Mouse (Mus musculus) fat pad, adult 2 months (tissue): ENCODE results near the gene Kdelr3.

Experiments
- DNase-seq: peaks from one replicate; pipeline ENCODE4 v3.0.0-alpha.2; 2011; ENCODE audit warnings: low read depth, low spot score; ENCODE audit errors: extremely low read depth

The Kdelr3 gene

DNA sequence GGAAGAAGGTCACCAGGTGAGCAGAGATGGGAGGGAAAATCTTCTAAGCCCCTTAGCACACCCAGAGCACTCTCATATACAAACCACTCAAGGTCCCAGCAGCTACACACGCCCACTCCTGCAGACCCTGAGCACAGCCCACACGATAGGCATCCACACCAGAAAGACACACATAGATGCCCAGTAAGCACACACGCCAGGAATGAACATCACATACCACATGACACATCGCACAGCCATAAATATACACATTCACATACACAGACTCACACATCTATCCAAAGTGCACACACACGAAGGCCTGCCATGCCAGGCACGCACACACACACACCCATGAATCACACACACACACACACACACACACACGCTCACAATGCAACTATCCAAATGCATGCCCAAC, 5.8 kb upstream of the Kdelr3 start:
- DNase-seq = no peak

- DNase-seq = no peak
Measured at GRCm38 (mm10) chr15:79511553-79512320, 4.5 kb upstream of the Kdelr3 start.

GRCm38 (mm10) chr15:79513940-79514339, 2.3 kb upstream of the Kdelr3 start:
- no peak for DNase-seq

DNA sequence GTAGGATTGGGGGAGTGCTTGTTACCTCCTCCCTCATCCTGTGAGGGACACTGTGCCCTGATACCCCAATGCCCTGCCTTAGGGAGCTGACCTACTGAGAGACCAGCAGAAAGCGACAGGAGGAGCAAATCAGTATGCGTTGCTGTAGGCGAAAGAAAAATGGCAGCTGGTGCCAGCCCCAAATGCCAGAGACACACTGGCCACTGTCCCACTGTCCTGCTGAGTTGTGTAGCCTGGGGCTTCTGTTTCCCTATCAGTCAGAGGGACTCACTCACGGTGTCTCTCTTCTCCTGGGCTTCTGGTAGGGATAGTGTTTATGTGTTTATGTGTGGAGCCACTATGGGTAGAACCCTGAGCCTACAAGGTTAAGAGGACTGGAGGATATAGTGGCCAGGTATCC, 1.5 kb downstream of the Kdelr3 start:
- no peak for DNase-seq

- DNase-seq = no peak
Measured at GRCm38 (mm10) chr15:79518571-79518970, 2.4 kb downstream of the Kdelr3 start.

DNA sequence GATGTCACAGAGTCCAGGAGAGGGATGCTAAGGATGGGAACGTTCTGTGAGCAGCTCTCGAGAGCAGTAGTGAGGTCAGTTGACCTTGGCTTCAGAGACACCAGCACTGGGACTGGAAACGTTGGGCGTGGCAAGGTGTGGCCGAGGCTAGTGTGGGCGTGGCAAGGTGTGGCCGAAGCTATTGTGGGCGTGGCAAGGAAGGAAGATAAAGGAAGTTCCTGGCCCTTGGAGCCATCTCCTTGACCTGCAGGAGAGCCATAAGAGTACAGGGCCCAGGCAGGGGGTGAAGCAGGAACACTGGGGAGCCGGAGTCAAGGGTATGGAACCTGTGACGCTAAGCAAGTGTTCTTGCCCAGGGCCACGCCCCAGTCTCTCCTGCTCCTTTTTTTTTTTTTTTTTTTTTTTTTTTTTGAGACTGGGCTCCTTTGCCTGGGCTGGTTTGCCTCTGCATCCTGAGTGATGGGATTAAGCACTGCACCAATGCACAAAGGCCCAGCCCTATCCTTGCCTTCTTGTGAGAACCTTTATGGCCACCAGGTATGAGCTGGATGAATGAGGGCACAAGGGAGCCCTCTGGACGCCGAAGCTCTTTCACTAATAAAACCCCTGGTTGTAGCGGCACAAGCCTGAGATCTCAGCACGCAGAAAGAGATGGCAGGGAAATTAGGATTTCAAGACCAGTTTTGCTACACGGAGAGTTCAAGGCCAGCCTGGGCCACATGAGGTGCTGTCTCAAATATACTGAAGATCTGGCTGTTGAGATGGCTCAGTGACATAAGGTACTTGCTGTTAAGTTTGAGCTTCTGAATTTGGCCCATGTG, 3.4 kb downstream of the Kdelr3 start:
- no peak for DNase-seq

DNA sequence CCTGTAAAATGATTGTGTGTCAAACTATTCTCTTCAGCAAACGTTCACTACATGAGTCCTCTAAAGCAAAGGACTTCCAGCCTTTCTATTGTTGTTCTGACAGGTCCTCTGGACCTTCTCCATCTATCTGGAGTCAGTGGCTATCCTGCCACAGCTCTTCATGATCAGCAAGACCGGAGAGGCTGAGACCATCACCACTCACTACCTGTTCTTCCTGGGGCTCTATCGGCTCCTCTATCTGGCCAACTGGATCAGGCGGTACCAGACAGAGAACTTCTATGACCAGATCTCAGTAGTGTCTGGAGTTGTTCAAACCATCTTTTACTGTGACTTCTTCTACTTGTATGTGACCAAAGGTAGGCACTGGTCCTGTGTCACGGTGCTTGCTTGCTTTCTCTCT, 9.4 kb downstream of the Kdelr3 start:
- DNase-seq = no peak

DNA sequence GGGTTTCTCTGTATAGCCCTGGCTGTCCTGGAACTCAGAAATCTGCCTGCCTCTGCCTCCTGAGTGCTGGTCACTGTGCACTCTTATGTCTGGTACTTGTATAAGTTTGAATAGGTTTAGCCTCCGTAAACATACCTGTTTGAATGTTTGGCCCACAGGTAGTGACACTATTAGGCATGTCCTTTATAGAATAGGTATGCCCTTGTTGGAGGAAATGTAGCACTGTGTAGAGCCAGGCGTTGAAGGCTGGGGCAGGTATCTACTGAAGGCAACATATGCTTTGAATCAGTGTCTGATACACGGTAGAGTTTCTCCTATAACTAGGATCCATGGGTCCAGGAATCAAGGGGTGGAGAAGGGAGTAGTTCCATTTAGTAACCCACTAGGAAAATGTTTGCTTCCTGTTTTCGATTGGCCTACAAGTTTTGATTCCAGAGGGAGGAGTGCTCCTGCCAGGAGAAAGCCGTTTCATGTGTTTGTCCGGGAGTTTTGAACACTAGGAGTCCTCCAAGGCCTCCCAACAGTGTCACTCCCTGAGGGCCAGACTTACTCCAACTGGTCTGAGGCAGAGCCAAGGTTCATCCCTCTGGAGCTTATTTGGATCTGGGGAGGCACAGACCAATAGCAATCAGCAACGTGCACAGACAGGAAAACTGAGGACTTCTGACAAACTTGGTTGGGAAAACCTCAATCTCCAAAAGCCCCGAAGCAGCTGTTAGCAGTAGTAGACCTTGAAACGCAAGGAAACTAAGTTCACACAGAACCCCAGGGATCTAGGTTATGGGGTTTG, 10.0 kb downstream of the Kdelr3 start:
- DNase-seq = peak; percentile 85

GRCm38 (mm10) chr15:79527192-79527591, 11.0 kb downstream of the Kdelr3 start:
- DNase-seq = no peak

GRCm38 (mm10) chr15:79527991-79528639, 11.9 kb downstream of the Kdelr3 start:
- peak; percentile 93 for DNase-seq

DNA sequence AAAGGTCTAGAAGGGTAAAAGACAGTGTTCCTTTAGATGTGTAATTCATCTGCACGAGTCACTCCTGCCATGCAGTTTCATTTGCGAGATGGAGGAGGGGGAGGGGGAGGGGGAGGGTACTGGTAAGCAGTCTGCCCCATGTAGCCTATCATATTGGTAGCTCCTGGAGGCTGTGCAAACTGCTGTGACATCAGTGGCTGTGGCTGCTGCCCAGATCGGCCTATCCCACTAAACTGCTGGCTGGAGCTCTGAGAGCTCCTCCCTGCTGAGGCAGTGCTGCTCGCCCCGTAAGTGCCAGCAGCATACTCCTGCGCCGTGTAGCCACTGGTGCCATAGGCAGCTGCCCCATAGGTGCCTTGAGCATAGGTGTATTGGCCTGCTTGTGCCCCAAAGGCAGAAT, 13.7 kb downstream of the Kdelr3 start:
- no peak for DNase-seq

GRCm38 (mm10) chr15:79533796-79534195, 17.6 kb downstream of the Kdelr3 start:
- DNase-seq = no peak

DNA sequence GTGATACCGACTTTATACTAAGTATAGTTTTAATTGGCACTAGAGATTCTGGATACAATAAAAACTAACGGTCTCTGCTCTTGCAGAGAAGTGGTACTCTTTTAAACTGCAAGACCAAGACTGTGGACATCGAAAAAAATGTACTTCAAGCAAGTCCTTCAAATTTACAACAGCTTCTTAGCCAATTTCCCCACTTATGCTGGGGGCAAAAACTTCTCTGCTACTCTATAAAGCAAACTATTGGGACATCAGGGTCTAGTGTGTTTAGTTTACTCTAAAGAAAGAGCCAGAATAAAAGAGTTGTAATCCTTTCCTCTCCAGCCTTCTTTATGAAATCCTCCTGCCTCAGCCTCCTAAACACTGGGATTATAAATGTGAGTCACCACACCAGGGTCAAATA, 27.8 kb downstream of the Kdelr3 start:
- no peak for DNase-seq

DNA sequence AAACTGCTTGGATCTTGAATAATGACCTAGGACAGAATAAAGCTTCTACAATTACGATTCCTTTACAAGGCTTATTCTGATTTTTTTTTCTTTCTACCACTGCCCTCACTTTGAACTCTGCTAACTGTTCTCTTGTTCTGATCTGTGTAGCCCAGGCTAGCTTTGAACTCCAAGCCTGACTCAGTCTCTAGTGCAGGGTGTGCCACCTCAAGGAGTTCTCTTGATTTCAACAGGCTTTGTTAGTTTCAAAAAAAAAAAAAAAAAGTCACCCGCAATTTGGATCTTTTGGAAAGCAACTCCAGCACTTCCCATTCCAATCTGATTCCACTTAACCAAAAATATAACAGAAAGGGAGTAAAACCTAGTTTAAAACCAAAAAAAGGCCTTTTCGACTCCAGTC, 29.3 kb downstream of the Kdelr3 start:
- DNase-seq = no peak

GRCm38 (mm10) chr15:79545921-79546399, 29.7 kb downstream of the Kdelr3 start:
- no peak for DNase-seq

GRCm38 (mm10) chr15:79546410-79547288, 30.4 kb downstream of the Kdelr3 start, which contains the start of gene Ddx17:
TSS of gene Ddx17 (minus strand) at chr15:79546741.
- no peak for DNase-seq

- peak; percentile 77 for DNase-seq
Measured at GRCm38 (mm10) chr15:79547289-79547820, 31.1 kb downstream of the Kdelr3 start.

GRCm38 (mm10) chr15:79548226-79548625, 32.0 kb downstream of the Kdelr3 start:
- no peak for DNase-seq

DNA sequence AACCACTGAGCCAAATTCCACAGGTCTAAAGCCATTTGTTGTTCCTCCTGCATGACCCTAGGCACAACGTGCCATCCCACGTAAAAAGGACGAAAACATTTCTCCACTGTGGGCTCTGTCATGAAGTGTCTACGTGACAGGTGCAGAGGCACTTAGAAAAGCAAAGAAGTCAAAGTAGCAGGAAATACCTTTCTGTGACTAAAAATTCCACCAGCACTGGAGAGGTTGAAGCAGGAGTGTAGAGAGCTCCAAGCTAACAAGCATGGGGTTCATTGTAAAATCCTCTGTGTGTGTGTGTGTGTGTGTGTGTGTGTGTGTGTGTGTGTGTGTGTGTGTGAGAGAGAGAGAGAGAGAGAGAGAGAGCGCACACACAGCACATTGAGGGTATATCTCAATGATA, 36.4 kb downstream of the Kdelr3 start:
- no peak for DNase-seq

- no peak for DNase-seq
Measured at GRCm38 (mm10) chr15:79559649-79560048, 43.4 kb downstream of the Kdelr3 start.
